Mouse (Mus musculus): ENCODE data around the gene Dpp10.

DNA sequence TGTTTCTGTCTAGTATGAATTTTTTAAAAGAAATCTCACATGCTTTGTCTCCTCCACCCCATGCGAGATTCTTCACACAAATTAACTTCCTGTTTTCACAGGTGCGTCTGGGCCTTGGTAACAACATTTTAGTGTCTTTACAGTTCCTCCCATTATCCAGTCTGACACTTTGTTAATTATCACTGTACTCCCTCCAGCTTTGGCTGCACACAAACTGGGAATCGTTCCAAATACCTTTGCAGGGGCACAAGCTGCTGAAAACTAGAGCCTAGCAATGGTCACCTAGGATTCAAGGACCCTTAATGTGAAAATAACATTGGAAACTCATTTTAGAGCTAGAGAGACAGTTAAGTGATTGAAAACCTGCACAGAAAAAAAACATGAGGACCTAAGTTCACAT lies 388.8 kb downstream of the Dpp10 start:
- TF ChIP-seq GATA1 (IDR thresholded peaks at IDR 0.05; ENCODE audit: borderline replicate concordance, low read length) = no peak
- no peak for TF ChIP-seq FLI1 (IDR thresholded peaks at IDR 0.05; ENCODE audit: low read length)
